Mouse (Mus musculus) 3T3-L1 (cell line): ENCODE results near the gene St5.

Source experiments
- DNase-seq: peaks from one replicate; pipeline ENCODE4 v3.0.0-alpha.2; 2015; ENCODE audit warnings: low read depth, low spot score

Gene St5

GRCm38 (mm10) chr7:109568391-109568892, 135.0 kb downstream of the St5 start:
- no peak for DNase-seq

DNA sequence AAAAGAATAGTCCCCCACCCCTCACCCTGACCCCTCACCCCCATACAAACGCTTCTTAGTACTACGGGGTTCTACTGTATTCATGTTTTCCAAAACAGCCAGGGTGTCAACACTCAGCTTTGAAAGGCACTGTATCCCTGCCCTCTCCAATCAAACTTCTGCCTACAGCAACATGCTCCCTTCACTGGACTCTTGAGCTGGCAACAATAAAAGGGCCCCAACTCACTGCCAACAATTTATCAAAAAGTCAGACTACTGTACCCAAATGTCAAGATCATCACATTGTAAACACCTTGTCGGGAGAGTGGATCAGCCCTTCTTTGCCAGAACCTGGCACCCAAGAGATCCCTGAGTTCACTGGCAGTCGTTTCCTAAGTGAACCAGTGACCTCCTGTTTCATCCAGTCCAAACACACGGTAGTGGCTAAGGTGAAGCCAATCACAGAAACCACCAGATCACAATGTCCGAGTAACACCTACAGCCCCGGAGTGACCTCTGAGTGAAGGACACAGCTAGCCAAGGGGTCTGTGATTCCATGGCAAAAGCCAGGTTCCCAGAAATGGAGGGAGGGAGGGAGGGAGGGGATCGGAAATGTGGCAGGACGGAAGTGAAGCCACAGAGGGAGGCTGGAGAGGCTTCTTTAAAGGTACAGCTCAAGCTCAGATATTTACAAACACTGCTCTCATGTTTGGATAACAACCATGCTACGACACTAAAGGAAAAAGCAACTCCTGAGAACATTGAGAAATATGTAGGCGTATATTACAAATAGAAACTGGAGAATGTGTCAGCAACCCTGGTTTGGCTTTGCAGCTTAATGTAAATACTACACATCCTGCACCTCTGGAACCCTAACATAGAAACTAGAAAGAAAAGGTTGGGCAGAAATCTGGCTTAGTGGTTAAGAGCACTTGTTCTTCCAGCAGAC, 136.3 kb downstream of the St5 start:
- DNase-seq = no peak

DNA sequence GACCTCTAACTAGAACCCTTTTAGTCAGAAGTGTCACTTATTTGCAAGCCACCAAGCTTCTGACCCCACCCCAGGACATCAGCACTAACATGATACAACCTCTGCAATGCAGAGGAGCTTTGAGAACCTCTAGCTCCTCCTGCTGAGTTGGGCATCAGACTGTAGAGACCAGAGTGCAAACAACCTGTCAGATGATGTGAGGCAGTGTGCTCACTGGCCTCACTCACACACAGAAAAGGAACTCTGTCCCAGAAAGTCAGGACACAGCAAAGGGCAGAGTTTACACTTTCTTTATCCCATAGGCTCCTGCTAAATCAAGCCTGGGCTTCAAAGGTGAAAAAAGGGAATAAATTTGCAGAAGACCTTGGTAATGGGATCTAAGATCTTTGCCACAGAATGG, 137.1 kb downstream of the St5 start:
- DNase-seq = no peak

GRCm38 (mm10) chr7:109563775-109564362, 139.5 kb downstream of the St5 start:
- no peak for DNase-seq

GRCm38 (mm10) chr7:109562676-109563075, 140.7 kb downstream of the St5 start:
- no peak for DNase-seq

DNA sequence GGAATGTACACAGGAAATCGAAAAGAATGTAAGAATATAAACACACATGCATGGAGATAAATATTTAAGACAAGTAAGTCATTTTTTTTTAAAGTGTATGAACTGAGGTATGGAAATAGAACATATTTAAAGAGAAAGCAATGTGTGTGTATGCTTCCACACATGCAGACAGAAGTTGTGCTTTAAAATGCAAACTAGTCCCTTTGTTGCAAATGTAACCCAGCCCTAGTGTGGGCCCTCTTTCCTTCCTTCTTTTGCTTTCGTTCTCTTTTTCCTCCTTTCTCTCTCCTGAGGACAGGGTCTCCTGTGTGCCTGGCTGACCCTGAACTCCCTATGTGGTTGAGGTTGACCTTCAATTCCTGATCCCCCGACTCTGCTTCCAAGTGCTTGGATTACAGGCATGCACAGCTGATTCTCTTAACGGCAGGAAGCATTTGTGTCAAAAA, 141.2 kb downstream of the St5 start:
- DNase-seq = no peak

DNA sequence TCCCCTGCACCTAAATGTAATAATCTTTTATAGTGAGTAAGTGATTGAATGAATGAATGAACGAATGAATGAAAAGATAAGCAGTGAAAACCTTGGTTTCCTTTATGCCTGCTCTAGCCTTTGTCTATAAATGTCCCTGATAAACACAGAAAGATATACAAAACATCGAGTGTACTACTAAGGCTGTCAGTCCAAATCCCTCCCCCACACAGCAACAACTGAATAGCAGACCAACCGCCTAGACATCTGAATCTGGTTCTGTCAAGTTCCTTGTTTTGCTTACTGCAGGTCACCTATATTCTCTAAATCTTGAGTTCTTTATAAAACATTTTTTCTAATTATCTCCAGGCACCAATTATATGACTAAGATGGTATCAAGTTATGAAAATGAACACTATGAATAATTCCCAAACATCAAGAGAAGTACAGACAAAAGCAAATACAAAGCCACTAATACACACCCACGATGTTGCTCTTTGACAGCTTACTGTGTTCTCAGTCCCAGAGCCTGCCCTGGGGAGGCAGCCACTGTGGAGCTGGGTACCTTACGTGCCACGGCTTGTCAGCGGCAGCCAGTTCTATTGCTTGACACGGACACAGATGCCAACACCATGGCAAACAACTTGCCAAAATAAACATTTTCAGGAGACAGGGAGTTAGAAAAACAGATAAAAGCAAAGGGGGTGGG, 141.8 kb downstream of the St5 start:
- peak; percentile 46 for DNase-seq

- peak; percentile 87 for DNase-seq
Measured at GRCm38 (mm10) chr7:109559536-109559935, 143.9 kb downstream of the St5 start.

- DNase-seq = peak; percentile 95
Measured at GRCm38 (mm10) chr7:109546726-109547125, 156.7 kb downstream of the St5 start.

DNA sequence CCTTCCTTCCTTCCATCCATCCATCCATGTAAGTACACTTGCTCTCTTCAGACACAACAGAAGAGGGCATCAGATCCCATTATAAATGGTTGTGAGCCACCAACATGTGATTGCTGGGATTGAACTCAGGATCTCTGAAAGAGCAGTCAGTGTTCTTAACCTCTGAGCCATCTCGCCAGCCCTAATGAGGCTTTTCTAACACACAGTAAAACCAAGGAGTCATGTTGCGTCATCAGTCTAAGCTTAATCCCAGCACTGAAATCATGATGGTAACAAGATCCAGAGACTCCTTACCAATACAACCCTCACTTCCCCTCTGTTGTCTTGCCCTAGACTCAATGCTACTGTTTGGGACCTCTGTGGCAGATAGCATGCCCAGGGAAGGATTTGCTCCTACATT, 157.2 kb downstream of the St5 start:
- DNase-seq = peak; percentile 75

DNA sequence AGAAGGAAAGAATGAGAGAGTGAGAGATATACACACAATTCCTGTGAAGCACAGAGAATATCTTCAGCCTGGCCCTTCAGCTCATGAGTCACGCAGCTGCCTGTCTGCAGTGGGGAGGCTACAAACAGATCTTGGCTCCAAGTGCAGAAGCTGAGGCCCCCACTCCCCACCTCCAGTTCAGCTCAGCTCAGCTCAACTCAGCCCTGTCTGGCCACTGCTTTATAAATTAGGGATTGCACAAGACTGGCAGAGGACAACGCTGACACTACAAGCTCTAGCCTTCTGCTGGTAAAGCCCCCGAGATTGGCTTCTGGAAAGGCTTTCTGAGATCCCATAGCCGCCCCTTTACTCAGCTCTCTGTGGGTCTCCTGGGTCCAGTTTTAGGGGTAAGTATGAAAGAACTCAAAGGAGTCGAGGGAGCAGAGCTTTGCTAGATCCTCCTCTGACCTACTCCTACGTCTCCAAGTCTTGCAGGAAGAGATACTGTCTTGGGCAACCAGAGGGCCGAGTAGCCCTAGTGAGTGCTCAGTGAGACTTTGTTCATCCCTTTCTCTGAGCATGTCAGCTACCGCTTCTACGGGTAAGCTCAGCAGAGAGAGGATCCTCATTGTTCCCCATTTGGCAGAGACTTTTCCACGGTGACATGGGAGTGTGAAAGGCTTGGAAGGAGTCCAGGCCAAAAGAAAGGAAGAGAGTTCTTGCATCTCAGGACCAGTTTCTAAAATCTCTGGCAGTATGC, 158.0 kb downstream of the St5 start:
- peak; percentile 82 for DNase-seq

DNA sequence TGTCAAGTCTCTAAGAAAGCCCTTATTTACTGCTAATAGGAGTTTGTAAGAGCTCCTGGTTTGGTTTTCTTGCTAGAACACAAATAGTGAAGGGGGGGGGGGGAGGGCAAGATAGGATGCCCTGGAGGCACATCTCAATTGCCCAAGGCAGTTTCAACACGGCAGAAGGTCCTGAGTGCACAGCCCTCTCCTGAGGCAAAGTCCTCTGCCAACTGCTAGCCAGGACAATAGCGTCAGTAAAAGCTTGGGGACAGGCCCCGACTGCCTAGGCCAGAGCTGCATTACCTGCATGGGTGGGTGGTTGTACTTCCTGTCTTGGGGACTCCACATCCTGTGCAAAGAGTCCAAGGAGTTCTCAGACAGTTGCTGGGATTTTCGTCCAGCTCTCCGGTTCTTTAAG, 158.6 kb downstream of the St5 start:
- DNase-seq = peak; percentile 27

- DNase-seq = no peak
Measured at GRCm38 (mm10) chr7:109542364-109542628, 161.1 kb downstream of the St5 start.

DNA sequence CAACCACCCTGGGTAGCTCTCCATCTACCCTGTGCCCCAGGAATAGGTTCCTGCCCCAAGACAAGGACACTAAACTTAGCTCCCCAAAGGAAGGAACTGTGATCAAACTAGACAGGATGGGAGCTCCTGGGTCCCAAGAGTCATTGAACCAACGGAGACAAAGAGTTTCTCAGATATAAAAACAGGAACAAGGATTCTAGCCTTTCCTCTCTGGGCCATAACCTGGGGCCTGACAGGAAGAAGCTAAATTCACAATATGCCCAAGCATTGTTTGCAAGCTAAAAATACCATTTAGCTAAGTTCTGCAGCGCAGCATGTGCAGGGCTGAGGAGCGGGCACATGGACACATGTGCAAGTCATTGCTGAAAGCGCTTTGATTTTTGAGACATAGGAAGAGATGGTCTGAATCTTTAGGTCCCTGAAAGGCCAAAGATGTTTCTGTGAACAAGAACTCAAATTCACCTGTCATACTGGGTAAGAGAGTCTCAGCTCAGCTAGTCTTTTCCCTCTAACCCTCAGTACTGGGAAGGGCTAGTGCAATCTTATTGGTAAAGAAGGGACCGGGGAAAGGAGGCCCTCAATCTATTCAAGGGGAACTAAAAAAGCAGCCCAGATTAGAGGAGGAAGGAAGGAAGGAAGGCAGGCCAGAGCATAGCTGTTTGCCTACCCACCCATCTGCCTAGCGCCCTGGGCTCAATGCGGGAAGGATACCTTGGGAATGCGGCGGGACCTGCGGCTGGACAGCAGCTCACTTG, 161.6 kb downstream of the St5 start:
- no peak for DNase-seq

- DNase-seq = no peak
Measured at GRCm38 (mm10) chr7:109540902-109541301, 162.5 kb downstream of the St5 start.

- DNase-seq = peak; percentile 59
Measured at GRCm38 (mm10) chr7:109536451-109536946, 166.9 kb downstream of the St5 start.

DNA sequence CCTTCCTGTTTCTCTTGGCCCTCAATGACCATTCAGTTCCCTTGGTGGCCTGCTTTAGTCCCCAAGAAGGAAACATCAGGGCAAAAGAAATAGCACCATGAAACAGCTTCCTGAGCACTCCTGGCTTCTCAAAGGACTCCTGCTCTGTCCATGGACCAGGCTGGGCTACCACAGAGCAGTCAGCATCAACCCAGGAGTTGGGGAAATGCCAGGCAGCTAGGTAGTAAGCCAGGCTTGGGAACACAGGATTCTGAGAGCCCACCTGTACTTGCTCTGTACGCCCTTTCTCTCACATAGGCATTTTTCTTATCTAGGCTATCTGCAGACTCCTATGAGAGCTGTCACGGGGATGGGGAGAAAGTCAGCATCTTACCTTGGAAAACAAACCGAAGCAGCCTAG, 168.5 kb downstream of the St5 start:
- no peak for DNase-seq

GRCm38 (mm10) chr7:109533888-109534287, 169.5 kb downstream of the St5 start:
- no peak for DNase-seq

DNA sequence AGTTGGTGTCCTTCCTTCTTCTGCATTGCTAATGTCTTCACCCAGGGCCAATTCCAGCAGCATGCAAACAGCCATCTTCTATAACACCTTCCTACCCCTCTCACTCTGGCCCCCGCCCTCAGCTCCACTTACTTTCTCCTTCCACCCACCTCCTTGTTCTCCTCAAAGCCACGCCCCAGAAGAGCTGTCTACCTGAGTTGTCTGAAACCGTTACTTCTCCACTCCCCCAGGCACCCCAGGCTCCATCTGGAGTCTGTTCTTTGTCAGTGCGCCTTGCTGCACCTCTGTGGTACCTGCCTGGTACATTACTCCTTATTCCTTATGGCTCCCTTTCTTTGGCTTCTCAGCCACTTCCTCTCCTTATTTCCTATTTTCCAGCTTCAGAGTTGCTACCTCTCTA, 170.3 kb downstream of the St5 start:
- no peak for DNase-seq

DNA sequence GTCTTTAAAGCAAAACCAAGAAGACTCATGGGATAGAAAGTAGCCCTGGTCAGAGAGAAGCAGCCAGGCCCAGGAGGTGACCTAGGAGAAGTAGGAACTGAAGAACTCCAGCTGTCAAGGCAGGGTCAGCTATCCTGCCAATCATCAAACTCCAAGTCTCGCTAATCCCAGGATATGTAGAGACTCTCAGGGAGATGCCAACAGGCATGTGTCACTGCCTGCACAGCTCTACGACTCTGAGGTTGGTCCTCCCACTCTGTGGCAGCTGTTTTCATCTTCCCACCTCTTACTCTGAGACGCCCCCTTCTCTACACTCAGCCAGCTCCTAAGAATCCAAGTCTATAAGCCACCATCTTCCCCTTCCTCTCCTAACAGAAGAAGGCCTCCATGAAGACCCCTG, 170.7 kb downstream of the St5 start:
- DNase-seq = no peak

DNA sequence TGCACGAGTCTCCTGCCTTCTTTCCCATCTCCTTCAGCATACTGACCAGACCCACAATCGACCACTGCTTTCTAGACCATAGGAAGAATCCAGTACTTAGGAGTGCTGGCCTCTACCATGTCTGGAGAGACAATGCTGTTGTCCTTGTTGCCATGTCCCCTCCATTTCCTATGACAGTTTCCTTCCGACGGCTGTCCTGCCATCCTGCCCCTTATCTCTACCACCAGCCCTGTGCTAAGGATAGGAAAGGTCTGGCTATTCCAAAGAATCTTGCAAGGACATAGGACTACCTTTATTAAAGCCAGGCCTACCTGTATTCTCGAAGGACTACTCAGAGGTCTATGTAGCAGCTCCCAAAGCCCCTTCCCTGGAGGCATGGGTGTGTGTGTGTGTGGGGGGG, 171.9 kb downstream of the St5 start:
- no peak for DNase-seq
